Mouse (Mus musculus): Measurements from ENCODE around the gene Tnnt3.

DNA sequence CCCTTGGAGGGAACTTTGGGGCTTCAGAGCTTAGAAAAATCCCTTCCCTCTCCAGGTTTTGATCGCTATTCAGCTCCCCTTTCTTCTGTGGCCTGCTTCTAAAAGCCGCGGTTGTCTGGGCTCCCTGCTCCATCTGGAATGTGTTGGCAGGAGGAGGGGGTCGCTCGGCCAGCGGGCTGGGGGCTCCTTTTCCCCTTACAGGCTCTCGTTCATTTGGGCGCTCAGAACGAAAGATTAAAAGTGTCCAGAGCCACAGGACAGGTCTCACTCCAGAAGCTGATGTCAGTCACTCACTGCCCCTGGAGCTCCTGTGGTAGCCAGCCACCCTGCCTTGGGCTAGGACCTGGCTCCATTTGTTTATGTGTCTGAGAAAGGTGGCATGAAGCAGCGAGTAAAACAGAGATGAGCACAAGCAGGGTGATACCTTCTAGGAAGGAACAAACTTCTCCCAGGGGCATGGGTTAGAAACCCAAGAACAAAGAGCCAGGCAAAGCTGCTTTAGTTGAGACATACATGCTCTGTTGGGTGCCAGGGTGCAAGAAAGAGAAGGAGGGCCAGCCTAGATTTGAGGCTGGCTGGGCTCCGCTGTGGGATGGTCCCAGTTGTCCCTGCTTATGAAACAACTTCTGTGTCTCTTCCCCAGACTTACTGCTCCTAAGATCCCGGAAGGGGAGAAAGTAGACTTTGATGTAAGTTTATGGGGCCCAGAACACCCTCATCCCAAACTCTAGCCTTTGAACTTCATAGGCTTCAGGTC lies 11.6 kb downstream of the Tnnt3 start:
- TF ChIP-seq MEF2A (IDR thresholded peaks at IDR 0.05; ENCODE audit: extremely low read depth, insufficient replicate concordance, low read depth, low read length, poor library complexity, severe bottlenecking) (no peak), MAX (IDR thresholded peaks at IDR 0.05; ENCODE audit: low read length) (no peak), CTCF (IDR thresholded peaks at IDR 0.05 in 2 of 3, conservative IDR thresholded peaks at IDR 0.05 in 1 of 3; ENCODE audit: control insufficient read depth in 1 of 3, insufficient read depth in 1 of 3, low read depth in 2 of 3, low read length in 3 of 3, poor library complexity in 1 of 3, severe bottlenecking in 1 of 3) (no peak), E2F4 (IDR thresholded peaks at IDR 0.05; ENCODE audit: borderline replicate concordance, low read depth, low read length) (no peak), EP300 (IDR thresholded peaks at IDR 0.05; ENCODE audit: low read depth in 1 of 2, low read length in 2 of 2) (no peak), SIN3A (IDR thresholded peaks at IDR 0.05; ENCODE audit: low read length) (no peak), ZKSCAN1 (IDR thresholded peaks at IDR 0.05; ENCODE audit: low read depth, low read length) (no peak), POLR2AphosphoS5 (IDR thresholded peaks at IDR 0.05; ENCODE audit: borderline replicate concordance, low read depth, low read length) (no peak), CHD1 (IDR thresholded peaks at IDR 0.05; ENCODE audit: low read depth, low read length) (no peak)
